Mouse (Mus musculus) heart, adult 8-10 months (tissue): Measurements from ENCODE around the gene As3mt. TPM values are rescaled to one million over a fixed set of nuclear protein-coding genes. Genes with fewer than 3 reads are reported as not detected.

Experiments
- DNase-seq: peaks from one replicate; pipeline ENCODE4 v3.0.0; 2022; ENCODE audit warnings: low spot score
- total RNA-seq, 4 experiments: library from RNA; stranded (reverse); gene quantifications; 2 replicates each; pipeline ENCODE4 v1.2.4; 2022

Gene As3mt
- 100 to 1,000 TPM in 2 of 4 experiments, 10 to 100 TPM in 2; 91.3 to 104 (median 98.7) TPM for total RNA-seq

DNA sequence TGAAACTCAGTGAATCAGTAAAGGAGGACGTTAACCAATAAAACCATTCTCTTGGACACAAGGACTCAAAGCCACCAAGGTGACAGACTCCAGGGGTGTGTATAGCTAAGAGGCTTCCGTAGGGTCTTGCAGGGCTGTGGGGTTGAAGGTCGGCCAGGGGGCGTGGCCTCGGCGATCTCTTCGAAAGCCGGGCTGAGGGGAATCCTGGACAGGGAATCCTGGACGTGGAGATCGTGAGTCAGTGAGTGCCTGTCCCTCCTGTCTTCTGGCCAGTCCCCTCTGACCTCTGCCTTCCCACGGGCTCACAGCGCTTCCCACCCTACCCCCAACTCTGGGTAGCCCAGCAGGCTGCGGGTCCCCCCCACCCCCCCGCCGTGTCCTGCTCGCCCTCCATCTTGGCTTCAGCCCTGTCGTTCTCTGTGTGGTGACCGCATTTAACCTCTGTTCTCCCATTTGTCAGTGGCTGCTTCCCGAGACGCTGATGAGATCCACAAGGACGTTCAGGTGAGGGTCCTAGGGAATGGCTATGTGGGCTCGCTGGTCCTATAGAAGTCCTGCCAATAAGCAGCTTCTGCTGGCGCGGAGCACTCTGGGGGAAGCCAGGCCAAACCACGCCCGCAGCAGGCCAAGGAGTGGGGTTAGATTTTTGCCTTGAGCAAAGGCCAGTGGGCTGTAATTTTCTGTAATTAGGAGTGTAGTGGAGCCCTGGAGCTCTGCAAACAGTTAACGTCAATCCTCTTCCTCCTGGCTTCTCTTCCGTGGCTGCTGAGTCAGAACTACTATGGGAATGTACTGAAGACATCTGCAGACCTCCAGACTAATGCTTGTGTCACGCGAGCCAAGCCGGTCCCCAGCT is at the start of gene As3mt:
Gene As3mt (plus strand): TSS at position 163 of the 856 bp plus-strand sequence.
- peak; percentile 72 for DNase-seq

DNA sequence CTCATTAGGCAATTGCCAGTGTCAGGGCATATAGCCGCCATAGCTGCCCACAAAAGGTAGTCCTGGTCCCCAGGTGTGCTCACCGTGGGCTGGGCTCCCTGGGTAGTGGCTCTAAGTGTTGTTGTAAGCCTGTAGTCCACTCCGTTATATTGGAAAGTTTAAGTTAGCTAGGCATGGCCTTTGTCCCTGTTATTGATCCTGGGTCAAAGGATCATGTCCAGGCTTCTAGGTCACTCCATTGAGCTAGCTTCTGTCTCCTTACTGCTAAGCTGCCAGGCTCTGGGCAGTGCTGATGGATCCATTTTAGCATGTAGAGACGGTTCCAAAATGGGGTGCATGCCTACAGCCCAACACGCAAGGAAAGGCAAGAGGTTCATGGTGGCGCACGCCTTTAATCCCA is 48.9 kb upstream of the As3mt start:
- DNase-seq: no peak

DNA sequence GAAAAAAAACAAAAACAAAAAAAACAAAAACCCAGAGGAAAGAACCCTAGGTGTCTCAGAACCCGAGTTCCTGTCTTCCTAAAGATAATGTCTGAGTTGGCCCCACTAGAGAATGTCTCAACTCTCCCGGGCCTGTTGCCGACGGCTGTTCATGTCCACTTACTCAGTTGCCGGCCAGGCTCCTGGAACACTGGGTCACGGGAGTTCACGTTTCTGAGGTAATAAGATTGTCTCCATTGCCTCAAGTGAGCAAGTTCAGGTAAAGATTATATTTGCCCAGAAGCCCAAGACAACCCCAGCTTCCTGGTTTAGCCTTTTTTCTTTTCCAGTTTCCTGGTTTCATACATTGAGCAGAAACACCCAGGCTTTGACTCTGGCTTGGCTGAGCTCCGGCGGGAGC is 48.4 kb upstream of the As3mt start:
- no peak for DNase-seq

DNA sequence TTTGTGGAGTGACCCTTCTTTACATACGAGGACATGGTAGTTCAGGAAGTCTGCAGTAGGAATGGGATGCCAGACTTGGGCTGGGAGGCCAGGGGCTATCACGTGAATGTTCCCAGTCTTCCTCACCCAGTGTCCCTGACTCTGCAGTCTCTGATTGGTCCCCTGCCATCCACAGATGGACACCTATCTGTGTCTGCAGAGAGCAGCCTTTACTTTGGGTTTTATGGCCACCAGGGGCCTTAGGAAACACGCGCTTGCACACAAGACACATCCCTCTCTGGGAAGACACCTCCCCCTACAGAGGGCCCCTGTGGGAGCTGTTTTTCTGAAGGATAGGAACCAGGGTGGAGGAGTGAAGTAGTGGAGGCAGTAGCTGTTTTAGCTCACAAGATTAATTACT is 45.7 kb upstream of the As3mt start:
- no peak for DNase-seq

DNA sequence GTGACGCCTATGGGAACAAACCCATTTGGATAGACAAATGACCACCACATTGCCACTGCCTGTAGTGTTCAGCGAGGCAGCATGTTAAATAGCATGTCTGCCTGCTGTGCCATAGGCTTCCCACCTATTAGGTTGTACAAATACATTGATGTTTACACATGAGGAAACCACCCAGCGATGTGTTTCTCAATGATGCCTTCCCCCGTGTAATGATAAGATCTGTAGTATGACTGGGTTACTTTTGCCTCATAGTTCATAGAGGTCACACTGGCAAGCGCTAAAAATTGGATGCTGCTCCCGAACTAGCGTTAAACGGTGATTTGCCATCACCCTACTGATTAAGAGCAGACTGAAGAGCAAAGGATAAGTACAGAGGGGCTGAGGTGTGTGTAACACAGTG is 45.0 kb upstream of the As3mt start:
- DNase-seq: no peak

DNA sequence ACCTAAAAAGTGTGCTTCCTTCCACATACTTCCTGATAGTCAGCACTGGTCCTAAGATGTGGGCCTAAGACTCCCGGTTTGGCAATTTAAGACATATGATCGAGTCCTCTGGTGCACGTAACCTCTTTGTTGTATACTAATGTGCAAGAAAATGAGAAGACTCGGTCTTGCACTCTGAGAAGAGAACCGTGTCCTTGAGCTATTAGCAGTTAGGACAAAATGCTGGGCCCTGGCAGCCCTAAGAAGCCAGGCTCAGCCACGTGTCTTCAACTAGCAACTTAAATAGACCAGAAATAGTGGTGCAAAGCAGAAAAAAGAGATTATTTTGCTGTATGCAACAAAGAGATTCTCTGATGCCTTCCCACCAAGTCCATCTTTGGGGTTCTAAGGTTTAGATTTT is 44.5 kb upstream of the As3mt start:
- DNase-seq: no peak

DNA sequence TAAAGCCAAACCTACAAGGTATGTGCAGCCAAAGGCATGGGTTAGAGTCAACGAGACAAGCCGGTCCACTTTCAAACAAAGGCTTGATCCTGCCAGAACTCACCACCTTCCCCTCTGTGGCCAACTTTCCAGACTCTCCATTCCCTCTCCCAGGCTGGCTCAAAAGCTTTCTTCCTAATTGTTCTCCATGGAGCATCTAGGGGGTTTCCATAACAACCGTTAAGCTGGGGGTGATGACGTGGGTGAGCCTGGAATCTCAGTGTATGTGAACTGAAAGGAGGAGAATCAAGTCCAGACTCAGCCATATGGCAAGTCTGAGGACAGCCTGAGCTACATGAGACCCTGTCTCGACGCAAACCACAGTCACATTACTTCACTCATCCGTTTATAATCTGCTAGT is 41.8 kb upstream of the As3mt start:
- DNase-seq: no peak

DNA sequence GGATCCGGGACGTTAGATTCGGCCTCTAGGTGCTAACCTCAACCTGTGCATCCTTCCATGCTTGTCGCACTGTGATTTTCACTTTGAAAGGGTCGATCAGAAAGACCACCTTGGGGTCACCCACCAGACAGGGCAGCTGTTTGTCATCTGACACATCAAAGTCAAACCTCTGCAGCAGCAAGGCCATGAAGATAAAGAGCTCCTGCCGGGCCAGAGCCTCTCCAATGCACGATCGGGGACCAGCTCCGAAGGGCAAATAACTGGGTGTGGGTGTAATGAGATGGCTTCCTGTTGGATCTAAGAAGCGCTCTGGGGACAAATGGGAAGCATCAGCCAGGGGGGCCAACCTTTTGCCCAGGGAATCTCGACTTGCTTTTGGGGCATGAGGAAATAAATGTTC is 40.0 kb upstream of the As3mt start:
- no peak for DNase-seq

DNA sequence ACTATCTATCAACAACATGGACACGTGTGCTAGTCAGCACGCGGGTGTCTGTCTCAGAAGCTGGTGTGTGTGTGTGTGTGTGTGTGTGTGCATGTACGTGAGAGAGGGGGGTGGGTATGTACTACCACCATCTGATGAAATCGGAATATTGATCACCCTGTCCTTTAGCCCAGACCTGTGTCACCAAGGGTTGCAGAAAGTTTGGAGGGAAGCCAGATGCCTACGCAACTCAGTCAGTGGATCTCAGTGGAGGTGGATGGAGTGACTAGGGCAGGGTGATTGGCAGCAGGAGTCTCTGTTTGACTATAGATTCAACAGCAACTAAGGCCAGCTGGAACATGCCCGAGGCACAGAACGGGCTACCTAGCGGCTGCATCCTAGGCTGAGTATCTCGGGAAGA is 39.0 kb upstream of the As3mt start:
- no peak for DNase-seq

DNA sequence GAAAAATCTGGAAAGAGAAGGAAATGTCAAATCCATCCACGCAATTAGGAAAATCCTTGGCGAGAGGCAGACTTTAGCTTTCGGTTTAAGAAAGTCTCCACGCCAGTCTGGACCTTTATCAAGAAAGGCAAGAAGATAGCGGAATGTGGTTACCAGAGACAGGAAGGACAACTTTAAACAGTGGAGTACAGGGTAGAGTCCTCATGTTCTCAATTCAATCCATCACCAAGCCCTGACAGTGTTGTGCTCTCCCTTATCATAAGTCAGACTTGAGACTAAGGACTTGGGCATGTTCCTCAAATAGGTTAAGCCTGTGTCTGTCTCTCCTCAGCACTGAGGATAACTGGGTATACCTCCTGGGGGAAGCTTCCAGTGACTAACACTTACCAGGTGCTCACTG is 37.5 kb upstream of the As3mt start:
- no peak for DNase-seq

DNA sequence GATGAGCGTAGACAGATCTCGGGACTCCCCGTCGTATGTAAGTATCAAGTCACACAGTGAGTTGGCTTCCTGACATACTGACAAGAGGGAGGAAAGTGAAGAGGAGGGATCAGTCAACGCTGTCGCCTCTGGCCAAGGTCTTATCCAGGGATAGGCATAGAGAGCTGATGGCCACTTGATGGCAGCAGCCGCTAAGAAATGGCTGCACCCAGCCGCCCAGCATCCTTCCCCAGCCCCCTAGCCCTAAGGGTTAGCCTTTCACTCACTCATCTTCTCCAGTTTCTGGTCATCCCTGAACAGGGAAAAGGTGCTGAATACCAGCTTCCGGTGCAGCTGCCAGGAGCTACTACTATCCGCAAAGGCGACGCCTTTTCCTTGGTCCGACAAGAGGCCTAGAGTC is 36.6 kb upstream of the As3mt start:
- DNase-seq: peak; percentile 57

DNA sequence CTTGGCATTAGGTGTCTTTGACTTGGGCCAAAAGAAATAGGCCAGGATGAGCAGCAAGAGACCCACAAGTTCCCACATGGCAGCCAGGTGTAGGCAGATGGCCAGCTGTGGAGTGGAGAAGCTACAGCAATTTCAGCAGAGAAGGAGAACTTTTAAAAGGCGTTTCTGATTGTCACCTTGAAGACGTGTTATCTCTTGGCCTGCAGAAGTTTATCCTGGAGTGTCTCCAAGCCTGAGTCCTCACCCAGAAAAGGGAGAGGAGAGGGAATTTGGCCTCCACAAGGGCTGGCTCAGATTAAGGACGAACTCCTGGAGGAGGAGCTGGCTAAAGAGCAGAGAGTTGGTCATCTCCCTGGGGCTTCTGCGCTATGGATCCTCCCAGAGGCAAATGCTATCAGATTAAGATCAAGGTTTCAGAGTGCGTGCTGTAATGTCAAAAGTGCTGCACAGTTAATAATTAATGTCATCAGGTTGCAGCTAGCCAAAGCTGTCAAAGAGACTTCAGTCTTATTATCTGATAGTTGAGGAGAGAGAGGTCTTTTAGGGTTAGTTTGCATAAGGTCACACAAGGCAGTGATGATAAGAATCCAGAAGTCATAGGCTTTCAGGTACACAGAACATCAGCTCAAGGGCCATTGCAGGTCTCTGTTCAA is 34.4 kb upstream of the As3mt start, which contains the start of gene Cyp17a1:
Gene Cyp17a1 (minus strand): TSS at position 407 of the 653 bp plus-strand sequence.
- DNase-seq: no peak

DNA sequence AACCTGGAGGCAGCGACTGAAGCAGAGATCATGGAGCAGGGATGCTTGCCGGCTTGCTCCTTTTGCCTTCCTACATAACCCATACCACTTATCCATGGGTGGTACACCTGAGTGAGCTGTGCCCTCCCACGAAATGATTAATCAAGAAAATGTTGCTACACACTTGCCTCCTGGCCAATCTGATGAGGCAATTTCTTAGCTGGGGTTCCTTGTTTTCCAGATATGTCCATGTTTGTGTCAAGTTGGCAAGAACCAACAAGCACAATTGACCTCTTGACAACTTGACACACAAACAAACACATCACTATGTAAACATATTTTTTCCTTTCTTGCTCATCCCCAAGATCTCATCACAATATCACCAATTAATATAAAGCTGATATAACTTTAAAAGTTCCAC is 31.6 kb upstream of the As3mt start:
- no peak for DNase-seq

DNA sequence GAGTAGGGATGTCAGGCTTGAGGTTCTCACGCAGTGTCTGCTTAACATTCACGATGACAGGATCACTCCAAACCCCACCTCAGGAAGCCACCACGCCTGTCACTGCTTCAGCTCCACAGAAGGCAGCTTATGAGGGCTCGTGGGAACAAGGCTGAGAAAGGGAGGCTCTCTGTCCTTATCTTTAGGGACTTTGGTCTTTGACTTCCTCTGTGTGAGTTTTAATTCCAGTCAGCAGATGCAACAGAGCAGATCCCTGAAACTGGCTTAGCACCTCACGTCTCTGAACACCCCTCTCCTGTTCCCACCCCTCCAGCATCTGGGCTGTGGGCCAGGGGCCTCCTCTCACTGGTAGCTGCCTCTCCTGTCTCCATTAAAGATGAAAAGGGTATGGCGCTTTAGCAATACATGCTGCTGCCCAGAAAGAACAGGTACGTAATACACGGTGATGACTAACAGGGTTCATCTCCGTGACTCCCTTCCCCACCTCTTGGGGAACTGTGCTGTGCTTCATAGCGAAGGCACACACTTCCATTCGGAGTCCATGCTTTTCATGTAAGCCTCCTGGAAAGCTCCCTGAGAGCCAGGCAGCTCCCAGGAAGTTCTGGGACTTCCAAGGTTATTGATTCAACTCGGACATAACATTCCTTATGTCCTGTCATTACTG is 27.4 kb upstream of the As3mt start:
- DNase-seq: no peak

DNA sequence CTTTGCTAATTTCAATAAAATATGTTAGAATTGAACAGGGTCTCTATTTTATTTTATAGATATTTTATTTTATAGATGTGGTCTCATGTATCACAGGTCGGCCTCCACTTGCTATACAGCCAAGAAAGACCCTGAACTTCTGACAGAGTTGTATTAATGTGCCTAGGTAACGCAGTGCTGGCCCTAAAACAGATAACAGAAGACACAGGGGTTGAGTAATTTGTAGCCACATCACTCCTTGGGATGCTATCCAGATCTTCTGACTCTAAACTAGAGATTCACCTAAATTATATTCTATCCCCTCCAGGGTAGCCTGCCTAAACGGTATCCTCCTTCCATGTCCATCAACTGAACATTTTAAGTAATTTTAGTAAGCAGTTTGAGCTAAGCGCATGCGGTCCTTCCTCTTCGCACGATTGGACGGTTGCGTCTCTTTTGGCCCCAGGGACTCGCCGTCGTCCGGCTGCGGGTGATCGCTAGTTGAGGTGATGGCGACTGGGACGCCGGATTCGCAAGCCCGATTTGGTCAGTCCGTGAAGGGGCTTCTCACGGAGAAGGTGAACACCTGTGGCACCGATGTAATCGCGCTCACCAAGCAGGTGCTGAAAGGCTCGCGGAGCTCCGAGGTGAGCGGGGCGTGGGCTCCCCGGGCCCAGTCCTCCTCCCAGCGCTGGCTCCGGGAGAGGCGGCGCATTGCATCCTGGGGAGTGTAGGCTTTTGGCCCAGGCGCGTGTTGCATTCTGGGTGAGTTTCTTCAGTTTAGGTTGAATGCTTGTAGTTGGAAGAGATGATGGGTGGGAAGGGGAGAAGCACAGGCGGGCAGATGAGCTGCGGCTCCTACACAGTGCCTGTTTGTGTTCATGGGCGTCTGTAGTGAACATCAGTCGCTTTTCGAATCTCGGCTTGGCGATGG is 17.5 kb upstream of the As3mt start, which contains the start of gene Borcs7:
Gene Borcs7 (plus strand): TSS at position 447 of the 913 bp plus-strand sequence.
- DNase-seq: peak; percentile 93

DNA sequence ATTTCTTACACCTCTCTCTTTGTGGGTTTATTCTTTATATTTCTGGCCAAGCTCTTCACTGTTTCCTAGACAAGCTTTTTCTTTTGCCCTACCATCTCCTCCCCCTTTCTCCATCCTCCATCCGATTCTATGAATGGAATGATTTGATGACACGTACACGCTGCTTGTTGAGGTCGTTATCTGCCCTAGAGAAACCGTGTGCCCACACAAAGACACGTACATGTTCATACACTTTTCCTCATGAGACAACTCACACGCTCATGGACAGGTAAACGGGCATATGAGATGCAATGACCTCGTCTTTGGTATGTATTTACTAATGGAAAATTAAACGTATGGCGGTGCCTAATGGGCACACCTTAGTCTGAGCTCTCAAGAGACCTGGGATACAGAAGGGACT is 16.9 kb upstream of the As3mt start:
- no peak for DNase-seq

DNA sequence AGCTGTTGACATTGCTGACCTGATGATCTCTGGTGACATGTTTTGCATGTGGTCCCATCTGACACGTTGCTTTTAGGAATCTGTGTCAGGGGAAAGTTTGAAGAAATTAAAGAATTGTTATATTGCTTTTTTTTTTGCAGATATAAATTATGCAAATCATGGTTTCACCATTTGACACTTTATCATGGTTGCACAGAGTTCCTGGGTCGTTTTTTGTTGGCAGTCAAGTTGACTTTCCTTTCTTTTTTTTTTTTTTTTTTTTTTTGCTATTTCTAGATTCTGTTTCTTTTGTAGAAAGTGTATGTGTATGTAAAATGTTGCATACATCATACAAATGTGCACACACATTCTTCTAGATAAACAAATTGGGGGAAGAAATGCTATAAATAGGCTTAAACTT is 16.2 kb upstream of the As3mt start:
- no peak for DNase-seq

DNA sequence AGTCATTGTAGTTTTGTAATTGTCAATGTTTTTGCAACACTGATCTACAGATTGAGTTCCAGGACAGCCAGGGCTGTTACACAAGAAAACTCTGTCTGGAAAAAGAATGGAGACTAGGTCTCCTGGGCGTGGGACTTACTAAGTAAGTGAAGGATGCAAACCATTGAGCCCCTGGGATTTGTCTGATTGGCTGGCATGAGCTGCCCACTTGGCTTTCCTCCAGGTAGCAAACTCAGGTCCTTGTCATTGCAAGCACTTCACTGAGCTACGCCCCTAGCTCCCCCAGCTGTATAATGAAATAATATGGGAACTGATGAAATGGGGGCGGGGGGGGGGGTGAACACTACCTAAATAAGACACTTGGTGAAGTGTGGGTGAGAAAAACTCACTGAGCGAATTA is 14.1 kb upstream of the As3mt start:
- no peak for DNase-seq

DNA sequence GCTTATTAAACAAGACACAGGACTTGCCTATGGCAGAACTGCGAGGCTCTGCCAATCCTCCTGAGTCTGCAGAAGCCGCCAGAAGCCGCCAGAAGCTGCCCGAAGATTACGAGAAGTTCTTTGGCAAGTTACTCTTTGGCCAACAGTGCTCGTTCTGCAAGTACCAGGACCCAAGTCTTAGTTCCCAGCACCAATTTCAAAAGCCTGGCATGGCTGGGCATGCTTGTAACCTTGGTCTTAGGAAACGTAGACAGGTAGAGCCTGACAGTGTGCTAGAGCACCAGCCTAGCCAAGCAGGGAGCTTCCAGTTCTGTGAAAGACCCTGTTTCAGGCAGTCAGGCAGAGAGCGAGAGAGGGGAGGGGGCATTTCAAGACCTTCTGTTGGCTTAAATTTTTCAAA is 10.8 kb upstream of the As3mt start:
- no peak for DNase-seq

DNA sequence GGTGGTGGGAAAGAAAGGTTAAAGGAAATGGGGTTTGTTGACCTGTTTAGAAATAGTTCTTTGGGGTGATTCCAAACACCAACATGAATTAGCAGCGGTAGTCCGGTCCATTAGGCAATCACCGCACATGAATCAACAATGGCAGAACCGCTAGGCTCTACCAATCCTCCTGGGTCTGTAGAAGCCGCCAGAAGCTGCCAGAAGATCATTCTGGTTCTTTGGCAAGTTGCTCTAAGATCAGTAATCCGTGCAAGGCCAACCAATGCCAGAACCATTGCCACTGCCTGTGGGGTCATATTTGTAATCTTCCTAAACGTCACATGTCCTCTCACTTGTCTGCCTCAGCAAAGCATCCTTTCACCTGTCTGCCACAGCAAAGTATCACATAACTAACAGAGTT is 10.3 kb upstream of the As3mt start:
- DNase-seq: no peak

DNA sequence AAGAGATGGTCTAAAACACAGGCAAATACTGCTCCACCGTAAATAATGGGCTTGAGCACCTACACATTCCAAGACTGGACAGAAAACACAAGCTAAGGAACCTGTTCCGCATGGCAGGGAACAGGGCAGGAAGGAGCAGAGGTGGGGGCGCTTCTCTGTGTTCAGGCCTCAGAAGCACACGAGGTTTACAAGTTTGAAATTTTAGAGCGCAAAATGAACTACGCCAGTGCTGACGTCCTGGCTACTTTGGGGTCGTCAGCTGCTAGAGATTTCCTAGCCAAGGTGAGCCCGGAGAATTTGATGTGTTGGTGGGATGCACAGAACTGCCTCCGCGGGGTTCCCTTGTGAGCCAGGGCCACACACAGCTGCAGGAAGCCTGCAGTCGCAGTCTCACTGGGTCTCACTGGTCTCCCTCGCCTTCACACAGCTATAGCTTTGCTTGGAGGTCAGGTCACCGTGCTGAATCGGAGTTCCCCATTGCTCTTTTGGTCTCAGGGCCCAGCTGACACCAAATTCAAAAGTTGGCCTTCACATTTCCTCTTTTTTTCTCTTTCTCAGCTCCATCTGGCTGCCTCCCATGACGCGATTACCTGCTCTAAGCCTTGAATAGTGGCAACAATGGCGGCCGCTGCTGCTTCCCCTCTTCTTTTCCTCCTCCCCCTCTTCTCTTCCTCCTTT is 9.3 kb upstream of the As3mt start:
- no peak for DNase-seq
